Mouse (Mus musculus) neural tube, embryonic 10.5 days (tissue): ENCODE measurements around the gene A430033K04Rik.

Source experiments
- DNase-seq: peaks from one replicate; pipeline ENCODE4 v3.0.0-alpha.2; 2017; ENCODE audit warnings: low spot score; ENCODE audit errors: extremely low spot score

The A430033K04Rik gene

GRCm38 (mm10) chr5:138694496-138695167 is 72.0 kb downstream of the A430033K04Rik start:
- DNase-seq, result no peak

DNA sequence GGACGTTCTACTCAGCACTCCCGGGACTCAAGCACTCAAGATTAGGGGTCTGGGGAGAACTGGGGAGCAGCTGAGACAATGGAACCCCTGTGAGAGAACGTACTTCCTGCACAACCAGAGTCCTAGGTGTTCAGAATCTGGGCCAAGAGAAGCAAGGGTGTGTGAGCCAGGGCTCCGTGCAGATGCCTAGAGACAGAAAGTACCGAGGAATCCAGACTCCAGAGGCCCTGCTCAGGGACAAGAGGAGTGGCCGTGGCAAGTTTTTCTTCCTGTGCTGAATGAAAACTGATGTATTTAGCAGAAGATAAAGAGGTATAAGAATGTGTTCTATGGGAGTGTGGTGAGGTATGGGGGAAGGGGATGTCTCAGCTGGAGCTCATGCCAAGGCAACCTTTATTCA is 74.8 kb downstream of the A430033K04Rik start:
- no peak for DNase-seq
